8 mouse cellular contexts compared by ENCODE assay signal in genomic region chr2:179973871-179974628, GRCm38 (mm10). TPM values are rescaled to one million over a fixed set of nuclear protein-coding genes. Genes with fewer than 3 reads are reported as not detected.
A peak's percentile ranks its signal among the peaks of the same experiment; 100 is the strongest.
DNase-seq lines count a peak whose midpoint lies in the region; ATAC-seq and TF ChIP-seq lines count a peak whose summit lies in the region.

No protein-coding gene starts in this region.

- no peaks in the 10 kb centered on the region for H3K36me3 ChIP-seq in thymus, adult 2 months (ENCODE audit: control insufficient read depth, insufficient read depth, low read length)
- no peaks in the 10 kb centered on the region for H3K36me3 ChIP-seq in forebrain, embryonic 11.5 days (ENCODE audit: control insufficient read depth, insufficient read depth, low read length)
- no peaks in the 10 kb centered on the region for H3K36me3 ChIP-seq in hindbrain, embryonic 15.5 days
- no peaks in the 10 kb centered on the region for H3K36me3 ChIP-seq in midbrain, embryonic 13.5 days

- no peak for TF ChIP-seq POLR2A in thymus, adult 2 months (IDR thresholded peaks at IDR 0.05; ENCODE audit: control insufficient read depth, extremely low read depth, insufficient read depth, low read length, poor library complexity)

- no peak for ATAC-seq in forebrain, embryonic 11.5 days (replicated peaks; ENCODE audit: low FRiP score)
- ATAC-seq in hindbrain, embryonic 15.5 days (ENCODE audit: low FRiP score, low read depth): no peak
- ATAC-seq in midbrain, embryonic 13.5 days: no peak

- no peaks in the 10 kb centered on the region for H3K27me3 ChIP-seq in thymus, adult 2 months (ENCODE audit: control insufficient read depth, insufficient read depth, low read length)
- no peaks in the 10 kb centered on the region for H3K27me3 ChIP-seq in forebrain, embryonic 11.5 days (ENCODE audit: control insufficient read depth, insufficient read depth, low read length)
- H3K27me3 ChIP-seq in hindbrain, embryonic 15.5 days: no peaks in the 10 kb centered on the region
- no peaks in the 10 kb centered on the region for H3K27me3 ChIP-seq in midbrain, embryonic 13.5 days

- no peak for TF ChIP-seq CTCF in thymus, adult 2 months (IDR thresholded peaks at IDR 0.05; ENCODE audit: borderline replicate concordance, control insufficient read depth, extremely low read depth, insufficient read depth, low read length, poor library complexity)

- H3K4me3 ChIP-seq in thymus, adult 2 months (ENCODE audit: control insufficient read depth, insufficient read depth, low read length): no peak overlapping the region
- peak overlapping the region; percentile 92 for H3K4me3 ChIP-seq in forebrain, embryonic 11.5 days (ENCODE audit: low read depth, low read length)
- H3K4me3 ChIP-seq in hindbrain, embryonic 15.5 days: peak overlapping the region; percentile 73
- peak overlapping the region; percentile 86 for H3K4me3 ChIP-seq in midbrain, embryonic 13.5 days (replicated peaks)

- H3K4me2 ChIP-seq in forebrain, embryonic 11.5 days (ENCODE audit: low read depth, low read length, severe bottlenecking): peak overlapping the region; percentile 100
- H3K4me2 ChIP-seq in hindbrain, embryonic 15.5 days: peak overlapping the region; percentile 99
- peak overlapping the region; percentile 100 for H3K4me2 ChIP-seq in midbrain, embryonic 13.5 days (replicated peaks)

- WGBS in thymus, adult 2 months: 69% methylated on average over 8 of the region's 8 CpGs
- 42% methylated on average over 8 of the region's 8 CpGs for WGBS in forebrain, embryonic 11.5 days
- 19% methylated on average over 8 of the region's 8 CpGs for WGBS in hindbrain, embryonic 15.5 days
- 28% methylated on average over 8 of the region's 8 CpGs for WGBS in midbrain, embryonic 13.5 days

- no peaks in the 10 kb centered on the region for H3K9me3 ChIP-seq in forebrain, embryonic 11.5 days (ENCODE audit: control insufficient read depth, low read length)
- no peaks in the 10 kb centered on the region for H3K9me3 ChIP-seq in hindbrain, embryonic 15.5 days
- no peaks in the 10 kb centered on the region for H3K9me3 ChIP-seq in midbrain, embryonic 13.5 days

- no peak overlapping the region for H3K27ac ChIP-seq in thymus, adult 2 months (ENCODE audit: control insufficient read depth, insufficient read depth, low read length)
- H3K27ac ChIP-seq in forebrain, embryonic 11.5 days (ENCODE audit: low read depth, low read length): no peak overlapping the region
- no peak overlapping the region for H3K27ac ChIP-seq in hindbrain, embryonic 15.5 days (replicated peaks)
- no peak overlapping the region for H3K27ac ChIP-seq in midbrain, embryonic 13.5 days

- peak; percentile 60 for DNase-seq in thymus, postnatal 0 days (ENCODE audit: low spot score)
- DNase-seq in thymus, adult 2 months: no peak
- no peak for DNase-seq in forebrain, embryonic 11.5 days (ENCODE audit: low spot score)
- DNase-seq in urinary bladder, postnatal 36 days (ENCODE audit: low spot score in 2 of 2): no peak
- DNase-seq in gastrocnemius, adult 18-20 months (ENCODE audit: low spot score): no peak
- DNase-seq in retina, embryonic 14.5 days (ENCODE audit: low spot score): no peak

- H3K4me1 ChIP-seq in thymus, adult 2 months (replicated peaks; ENCODE audit: control insufficient read depth, insufficient read depth, low read length): peaks cover 27% of the 10 kb centered on the region
- peaks cover 18% of the 10 kb centered on the region for H3K4me1 ChIP-seq in forebrain, embryonic 11.5 days (replicated peaks; ENCODE audit: control insufficient read depth, insufficient read depth, low read length)
- peaks cover 63% of the 10 kb centered on the region for H3K4me1 ChIP-seq in hindbrain, embryonic 15.5 days (replicated peaks)
- peaks cover 72% of the 10 kb centered on the region for H3K4me1 ChIP-seq in midbrain, embryonic 13.5 days (replicated peaks)

- peak overlapping the region; percentile 72 for H3K9ac ChIP-seq in forebrain, embryonic 11.5 days (ENCODE audit: low read length)
- H3K9ac ChIP-seq in hindbrain, embryonic 15.5 days: peak overlapping the region; percentile 61
- H3K9ac ChIP-seq in midbrain, embryonic 13.5 days (replicated peaks): peak overlapping the region; percentile 81

RNA-seq across cellular contexts. Expression of gene Taf4, which starts 2.4 kb away (rescaled TPM):
- 3.9 and 4.6 TPM in 2 replicates for polyA plus RNA-seq in thymus, postnatal 0 days (2015; fragmentation: Nextera tagmentation; extraction: Ambion mirVana)
- 26.3 and 31.8 TPM in 2 replicates for polyA plus RNA-seq in thymus, adult 2 months (2012; rRNA removed)
- 7.4 and 8.2 TPM in 2 replicates for polyA plus RNA-seq in forebrain, embryonic 11.5 days (2014; fragmentation: Nextera tagmentation; extraction: Ambion mirVana)
- 3.5 and 3.7 TPM in 2 replicates for polyA plus RNA-seq in hindbrain, embryonic 15.5 days (2015; fragmentation: Nextera tagmentation; extraction: Ambion mirVana)
- polyA plus RNA-seq in midbrain, embryonic 13.5 days (2015; fragmentation: Nextera tagmentation; extraction: Ambion mirVana): 4.1 and 4.5 TPM in 2 replicates
- 1 to 10 TPM; 7.7 to 8.3 TPM for total RNA-seq in gastrocnemius, adult 18-20 months (2021)

RNA-seq across cellular contexts. Expression of gene Lsm14b, which starts 50.7 kb away (rescaled TPM):
- polyA plus RNA-seq in thymus, postnatal 0 days (2015; fragmentation: Nextera tagmentation; extraction: Ambion mirVana): 10.0 and 10.7 TPM in 2 replicates
- 45.3 and 49.5 TPM in 2 replicates for polyA plus RNA-seq in thymus, adult 2 months (2012; rRNA removed)
- polyA plus RNA-seq in forebrain, embryonic 11.5 days (2014; fragmentation: Nextera tagmentation; extraction: Ambion mirVana): 7.5 and 8.9 TPM in 2 replicates
- 18.8 and 20.5 TPM in 2 replicates for polyA plus RNA-seq in hindbrain, embryonic 15.5 days (2015; fragmentation: Nextera tagmentation; extraction: Ambion mirVana)
- 20.9 and 24.8 TPM in 2 replicates for polyA plus RNA-seq in midbrain, embryonic 13.5 days (2015; fragmentation: Nextera tagmentation; extraction: Ambion mirVana)
- total RNA-seq in gastrocnemius, adult 18-20 months (2021): 10 to 100 TPM; 44.0 to 47.6 TPM
